In genomic region chr17:36083266-36083869, GRCm38 (mm10) we compare ENCODE assay signal across 7 mouse cellular contexts. TPM values are rescaled to one million over a fixed set of nuclear protein-coding genes. Genes with fewer than 3 reads are reported as not detected.
DNase-seq lines count a peak whose midpoint lies in the region; TF ChIP-seq lines count a peak whose summit lies in the region.

No protein-coding gene starts in this region.

- intact Hi-C loops in heart, postnatal 36 days (cut with DNase I): no loop called here

- peak; percentile 78 for DNase-seq in CD4-positive helper T cell, adult 2 months (ENCODE audit: low read depth, low spot score)
- peak; percentile 18 for DNase-seq in CH12.LX (ENCODE audit: extremely low read depth)
- peak; percentile 52 for DNase-seq in embryo, embryonic 11.5 days (ENCODE audit: low read depth, low spot score)
- DNase-seq in heart, postnatal 36 days: peak; percentile 17 to 27
- DNase-seq in limb, embryonic 10.5 days (ENCODE audit: low spot score): peak; percentile 76
- DNase-seq in mesoderm, embryonic 11.5 days (ENCODE audit: low read depth, low spot score): peak; percentile 71
- DNase-seq in thymus, postnatal 14 days: peak; percentile 48

- dilution Hi-C loops in CH12.LX (cut with MboI; ENCODE audit: extremely low pct_ligation_motif_present, extremely low pct_unique_long_range_greater_than_20kb, low sequenced_read_pairs): no loop called here

- peaks cover 2 to 4% of the 10 kb centered on the region in 2 experiments; a peak in 1 of 4 replicates for H3K4me1 ChIP-seq in CH12.LX (ENCODE audit: control insufficient read depth in 1 of 2, insufficient read depth in 2 of 2)
- H3K4me1 ChIP-seq in limb, embryonic 10.5 days: peaks cover 13% of the 10 kb centered on the region

- H3K9ac ChIP-seq in CH12.LX (ENCODE audit: insufficient read depth, low read depth): peak overlapping the region; percentile 48; the same call in 1 of the 2 replicates

- in situ Hi-C loops in CH12.LX (cut with MboI; ENCODE audit: low pct_ligation_motif_present, low pct_unique_long_range_greater_than_20kb, low sequenced_read_pairs): loop anchor here (10.0 kb wide), 1 partner anchor 759 kb away; the partner anchor contains the start of gene H2-Q1

- no peak for TF ChIP-seq POLR2A in CH12.LX (IDR thresholded peaks at IDR 0.05; ENCODE audit: low read depth, low read length)

- H3K4me2 ChIP-seq in CH12.LX (ENCODE audit: insufficient read depth, low read depth, poor library complexity, severe bottlenecking): peak overlapping the region; percentile 68

- WGBS in limb, embryonic 10.5 days: 1% methylated on average over 46 of the region's 46 CpGs

- no peak for TF ChIP-seq EP300 in CH12.LX (IDR thresholded peaks at IDR 0.05; ENCODE audit: low read length)

- no peak for TF ChIP-seq CTCF in CH12.LX (conservative IDR thresholded peaks at IDR 0.05 in 1 of 2, IDR thresholded peaks at IDR 0.05 in 1 of 2; ENCODE audit: low read depth in 2 of 2, low read length in 2 of 2)

- peak overlapping the region; percentile 41 to 69 (median 48) for H3K4me3 ChIP-seq in CH12.LX (replicated peaks in 1 of 3; ENCODE audit: low read depth in 2 of 3, low read length in 2 of 3, poor library complexity in 1 of 3)
- peak overlapping the region; percentile 62 for H3K4me3 ChIP-seq in limb, embryonic 10.5 days

- no peaks in the 10 kb centered on the region for H3K79me2 ChIP-seq in CH12.LX (replicated peaks; ENCODE audit: control insufficient read depth, extremely low read depth, insufficient read depth, poor library complexity, severe bottlenecking)

- peaks cover 9% of the 10 kb centered on the region for H3K27me3 ChIP-seq in CH12.LX (replicated peaks)
- H3K27me3 ChIP-seq in limb, embryonic 10.5 days (ENCODE audit: low read depth, poor library complexity, severe bottlenecking): peaks cover 45% of the 10 kb centered on the region

- H3K27ac ChIP-seq in CH12.LX (ENCODE audit: insufficient read depth, low read depth): no peak overlapping the region
- H3K27ac ChIP-seq in limb, embryonic 10.5 days: peak overlapping the region; percentile 78

- no peaks in the 10 kb centered on the region for H3K36me3 ChIP-seq in CH12.LX (replicated peaks in 1 of 2; ENCODE audit: control insufficient read depth in 1 of 2, insufficient read depth in 1 of 2, low read length in 1 of 2)
- no peaks in the 10 kb centered on the region for H3K36me3 ChIP-seq in limb, embryonic 10.5 days

- TF ChIP-seq RAD21 in CH12.LX (IDR thresholded peaks at IDR 0.05; ENCODE audit: low read depth, low read length): no peak

- no peaks in the 10 kb centered on the region for H3K9me3 ChIP-seq in CH12.LX (replicated peaks; ENCODE audit: low read length)
- H3K9me3 ChIP-seq in limb, embryonic 10.5 days (replicated peaks): no peaks in the 10 kb centered on the region

TF ChIP-seq in CH12.LX, 34 proteins besides CTCF, POLR2A, EP300 and RAD21:
- no peak for TF ChIP-seq SMC3 (IDR thresholded peaks at IDR 0.05; ENCODE audit: low read depth, low read length)
- TF ChIP-seq BHLHE40 (IDR thresholded peaks at IDR 0.05; ENCODE audit: low read depth, low read length): no peak
- TF ChIP-seq SIN3A (IDR thresholded peaks at IDR 0.05; ENCODE audit: low read length): no peak
- no peak for TF ChIP-seq USF1 (IDR thresholded peaks at IDR 0.05; ENCODE audit: low read depth, low read length)
- TF ChIP-seq NELFE (IDR thresholded peaks at IDR 0.05; ENCODE audit: low read depth, low read length): no peak
- TF ChIP-seq UBTF (IDR thresholded peaks at IDR 0.05; ENCODE audit: low read depth, low read length): no peak
- TF ChIP-seq CHD1 (IDR thresholded peaks at IDR 0.05; ENCODE audit: low read depth, low read length): no peak
- no peak for TF ChIP-seq IRF4 (IDR thresholded peaks at IDR 0.05; ENCODE audit: low read depth, low read length)
- no peak for TF ChIP-seq JUN (IDR thresholded peaks at IDR 0.05; ENCODE audit: insufficient read depth, low read depth, low read length)
- TF ChIP-seq PAX5 (IDR thresholded peaks at IDR 0.05; ENCODE audit: low read length): no peak
- TF ChIP-seq GABPA (IDR thresholded peaks at IDR 0.05; ENCODE audit: insufficient replicate concordance, low read depth, low read length): no peak
- no peak for TF ChIP-seq TBP (conservative IDR thresholded peaks at IDR 0.05; ENCODE audit: low read depth, low read length)
- no peak for TF ChIP-seq MAZ (IDR thresholded peaks at IDR 0.05; ENCODE audit: low read depth, low read length)
- no peak for TF ChIP-seq MAFK (IDR thresholded peaks at IDR 0.05; ENCODE audit: insufficient replicate concordance, low read length)
- TF ChIP-seq HCFC1 (IDR thresholded peaks at IDR 0.05; ENCODE audit: low read depth, low read length): no peak
- no peak for TF ChIP-seq POLR2AphosphoS2 (IDR thresholded peaks at IDR 0.05; ENCODE audit: low read depth, low read length)
TF ChIP-seq in CH12.LX: peak in this region for 0.

RNA-seq across cellular contexts. Expression of gene Gm11127, which starts 25.2 kb away (rescaled TPM):
- 23.8 and 25.1 TPM in 2 replicates for total RNA-seq in CH12.LX (2012; rRNA removed)
- total RNA-seq in CH12.LX (2014; rRNA removed): 1.2 and 2.0 TPM in 2 replicates
- 0.27 and 0.37 TPM in 2 replicates for polyA plus RNA-seq in CH12.LX (2012; ENCODE audit: insufficient read length, low read depth)
- total RNA-seq in heart, postnatal 36 days (2021): 1 to 10 TPM; 3.4 to 4.3 TPM
- not detected in 2 replicates for polyA plus RNA-seq in limb, embryonic 10.5 days (2016; fragmentation: Nextera tagmentation; extraction: Ambion mirVana)

RNA-seq across cellular contexts. Expression of gene Gm19684, which starts 38.1 kb away (rescaled TPM):
- total RNA-seq in CH12.LX (2012; rRNA removed) (0.34 and 0.55 TPM in 2 replicates), CH12.LX (2014; rRNA removed) (0.35 TPM in 1 of 2 replicates, not detected in the other)
- 0.87 and 0.93 TPM in 2 replicates for polyA plus RNA-seq in CH12.LX (2012; ENCODE audit: insufficient read length, low read depth)
- total RNA-seq in heart, postnatal 36 days (2021): under 1 TPM; 0.19 to 0.22 TPM
- not detected in 2 replicates for polyA plus RNA-seq in limb, embryonic 10.5 days (2016; fragmentation: Nextera tagmentation; extraction: Ambion mirVana)

RNA-seq across cellular contexts. Expression of gene Gm6034, which starts 40.6 kb away (rescaled TPM):
- 0.80 and 1.1 TPM in 2 replicates for total RNA-seq in CH12.LX (2012; rRNA removed)
- 0.42 TPM in 1 of 2 replicates, not detected in the other for total RNA-seq in CH12.LX (2014; rRNA removed)
- polyA plus RNA-seq in CH12.LX (2012; ENCODE audit: insufficient read length, low read depth): 1.7 and 2.1 TPM in 2 replicates
- not detected for total RNA-seq in heart, postnatal 36 days (2021)
- not detected in 2 replicates for polyA plus RNA-seq in limb, embryonic 10.5 days (2016; fragmentation: Nextera tagmentation; extraction: Ambion mirVana)

RNA-seq across cellular contexts. Expression of gene H2-T22, which starts 40.8 kb away (rescaled TPM):
- 9.6 and 10.6 TPM in 2 replicates for total RNA-seq in CH12.LX (2012; rRNA removed)
- total RNA-seq in CH12.LX (2014; rRNA removed): 14.9 and 16.4 TPM in 2 replicates
- 19.8 and 26.1 TPM in 2 replicates for polyA plus RNA-seq in CH12.LX (2012; ENCODE audit: insufficient read length, low read depth)
- 1 to 10 TPM; 9.5 to 10.0 TPM for total RNA-seq in heart, postnatal 36 days (2021)
- polyA plus RNA-seq in limb, embryonic 10.5 days (2016; fragmentation: Nextera tagmentation; extraction: Ambion mirVana): 5.6 and 9.7 TPM in 2 replicates

RNA-seq across cellular contexts. Expression of gene Gm7030, which starts 45.9 kb away (rescaled TPM):
- not detected in 2 replicates for total RNA-seq in CH12.LX (2012; rRNA removed)
- not detected in 2 replicates for total RNA-seq in CH12.LX (2014; rRNA removed)
- not detected in 2 replicates for polyA plus RNA-seq in CH12.LX (2012; ENCODE audit: insufficient read length, low read depth)
- not detected for total RNA-seq in heart, postnatal 36 days (2021)
- polyA plus RNA-seq in limb, embryonic 10.5 days (2016; fragmentation: Nextera tagmentation; extraction: Ambion mirVana): not detected in 2 replicates

Comparison
In these comparisons a context has a peak if more than half of its experiments do, and no peak if none do; other contexts are left out.
1. DNase-seq: peak in every context shown above with its lines; median percentile 78 in CD4-positive helper T cell, adult 2 months; 76 in limb, embryonic 10.5 days; 71 in mesoderm, embryonic 11.5 days; 52 in embryo, embryonic 11.5 days; 48 in thymus, postnatal 14 days; 22 in heart, postnatal 36 days; 18 in CH12.LX.